Comparison of ENCODE assay signal across 8 mouse cellular contexts in genomic region chr11:60139734-60140371, GRCm38 (mm10). TPM values are rescaled to one million over a fixed set of nuclear protein-coding genes. Genes with fewer than 3 reads are reported as not detected.
A peak's percentile ranks its signal among the peaks of the same experiment; 100 is the strongest.
DNase-seq lines count a peak whose midpoint lies in the region; ATAC-seq and TF ChIP-seq lines count a peak whose summit lies in the region.

No protein-coding gene starts in this region.

- peaks cover 6% of the 10 kb centered on the region for H3K36me3 ChIP-seq in forebrain, postnatal 0 days (ENCODE audit: insufficient read depth)
- peaks cover 7% of the 10 kb centered on the region for H3K36me3 ChIP-seq in hindbrain, embryonic 14.5 days (replicated peaks; ENCODE audit: control insufficient read depth, insufficient read depth)
- H3K36me3 ChIP-seq in megakaryocyte, embryonic 14.5 days (replicated peaks; ENCODE audit: low read length) = peaks cover 69% of the 10 kb centered on the region

- no peaks in the 10 kb centered on the region for H3K27me3 ChIP-seq in forebrain, postnatal 0 days (ENCODE audit: insufficient read depth, low read length)
- H3K27me3 ChIP-seq in hindbrain, embryonic 14.5 days (ENCODE audit: control insufficient read depth, insufficient read depth, low read length) = no peaks in the 10 kb centered on the region
- no peaks in the 10 kb centered on the region for H3K27me3 ChIP-seq in megakaryocyte, embryonic 14.5 days (replicated peaks)

- peak overlapping the region; percentile 85 for H3K4me2 ChIP-seq in forebrain, postnatal 0 days (ENCODE audit: low read depth)
- H3K4me2 ChIP-seq in hindbrain, embryonic 14.5 days (replicated peaks) = peak overlapping the region; percentile 87

- H3K9me3 ChIP-seq in forebrain, postnatal 0 days (ENCODE audit: low read length) = no peaks in the 10 kb centered on the region
- H3K9me3 ChIP-seq in hindbrain, embryonic 14.5 days (ENCODE audit: control insufficient read depth, low read length) = no peaks in the 10 kb centered on the region
- H3K9me3 ChIP-seq in megakaryocyte, embryonic 14.5 days = no peaks in the 10 kb centered on the region

- peak; percentile 40 for TF ChIP-seq CTCF in forebrain, postnatal 0 days (IDR thresholded peaks at IDR 0.05; ENCODE audit: low read depth)

- 3% methylated on average over 60 of the region's 66 CpGs for WGBS in forebrain, postnatal 0 days
- WGBS in hindbrain, embryonic 14.5 days = under 1% methylated on average over 58 of the region's 66 CpGs

- ATAC-seq in forebrain, postnatal 0 days = peak; percentile 82
- peak; percentile 86 for ATAC-seq in hindbrain, embryonic 14.5 days (ENCODE audit: low FRiP score)

- H3K27ac ChIP-seq in forebrain, postnatal 0 days (ENCODE audit: low read depth, low read length) = peak overlapping the region; percentile 93
- H3K27ac ChIP-seq in hindbrain, embryonic 14.5 days = peak overlapping the region; percentile 93

- H3K4me3 ChIP-seq in forebrain, postnatal 0 days (ENCODE audit: low read depth, low read length) = peak overlapping the region; percentile 74
- H3K4me3 ChIP-seq in hindbrain, embryonic 14.5 days (replicated peaks; ENCODE audit: low read length) = peak overlapping the region; percentile 70
- peak overlapping the region; percentile 91 for H3K4me3 ChIP-seq in megakaryocyte, embryonic 14.5 days (replicated peaks)

- H3K4me1 ChIP-seq in forebrain, postnatal 0 days (ENCODE audit: insufficient read depth) = peaks cover 25% of the 10 kb centered on the region
- H3K4me1 ChIP-seq in hindbrain, embryonic 14.5 days (replicated peaks; ENCODE audit: control insufficient read depth, insufficient read depth, low read length) = peaks cover 53% of the 10 kb centered on the region
- peaks cover 100% of the 10 kb centered on the region for H3K4me1 ChIP-seq in megakaryocyte, embryonic 14.5 days

- intact Hi-C loops in left cerebral cortex, postnatal 25 days (cut with DNase I) = loop anchor here (1.0 to 2.0 kb wide), 3 partner anchors 34 to 45 kb away; no protein-coding TSS in a partner anchor

- peak; percentile 42 for DNase-seq in T-cell, adult 2 months (ENCODE audit: low spot score)
- peak; percentile 67 for DNase-seq in cerebellum, adult 18-20 months
- peak; percentile 84 for DNase-seq in forebrain, postnatal 0 days
- peak; percentile 76 for DNase-seq in hindbrain, embryonic 14.5 days (ENCODE audit: low spot score)
- peak; percentile 67 to 74 for DNase-seq in left cerebral cortex, postnatal 25 days (ENCODE audit: low spot score in 2 of 2)
- peak; percentile 79 for DNase-seq in right cerebral cortex, postnatal 10 days (ENCODE audit: low spot score in 2 of 2)
- no peak for DNase-seq in c-Kit-positive CD71-positive TER-119-positive erythroid progenitor cells, embryonic 14.5 days (ENCODE audit: low spot score)

- H3K9ac ChIP-seq in forebrain, postnatal 0 days = peak overlapping the region; percentile 73
- peak overlapping the region; percentile 87 for H3K9ac ChIP-seq in hindbrain, embryonic 14.5 days

RNA-seq across cellular contexts. Expression of gene Rai1, which starts 35.0 kb away (rescaled TPM):
- total RNA-seq in forebrain, postnatal 0 days (2014; rRNA removed) = 50.9 and 60.7 TPM in 2 replicates
- 16.6 and 21.2 TPM in 2 replicates for polyA plus RNA-seq in forebrain, postnatal 0 days (2015; fragmentation: Nextera tagmentation; extraction: Ambion mirVana)
- 34.1 and 39.1 TPM in 2 replicates for polyA plus RNA-seq in hindbrain, embryonic 14.5 days (2014; fragmentation: Nextera tagmentation; extraction: Ambion mirVana)
- total RNA-seq in left cerebral cortex, postnatal 25 days (2021) = 10 to 100 TPM; 59.4 to 69.2 TPM
- polyA plus RNA-seq in megakaryocyte, embryonic 14.5 days (2012; ENCODE audit: insufficient read depth, low replicate concordance) = 46.9 and 62.9 TPM in 2 replicates
